Mouse (Mus musculus) forebrain, embryonic 16.5 days (tissue): ENCODE results near the gene Arrdc2. TPM values are rescaled to one million over a fixed set of nuclear protein-coding genes. Genes with fewer than 3 reads are reported as not detected.

Experiments
- ATAC-seq: fragments of 200-750 bp; cut with Nextera tagmentation; 2 replicates; pipeline ENCODE4 v1.8.0; 2017; ENCODE audit warnings: mild to moderate bottlenecking, moderate library complexity
- H3K27ac ChIP-seq: fragments of 300-500 bp; sonication (generic); 2 replicates; pipeline ENCODE4 v1.5.1; 2014; ENCODE audit warnings: low read length, control low read depth
- H3K27me3 ChIP-seq: fragments of 300-500 bp; sonication (generic); replicated peaks from 2 replicates; pipeline ENCODE4 v1.6.1; 2014; ENCODE audit warnings: low read length; ENCODE audit not compliant: control insufficient read depth, insufficient read depth
- H3K36me3 ChIP-seq: fragments of 300-500 bp; sonication (generic); 2 replicates; pipeline ENCODE4 v1.6.1; 2014; ENCODE audit not compliant: control insufficient read depth, insufficient read depth
- H3K4me1 ChIP-seq: fragments of 300-500 bp; sonication (generic); replicated peaks from 2 replicates; pipeline ENCODE4 v1.6.1; 2014; ENCODE audit warnings: low read length; ENCODE audit not compliant: control insufficient read depth, insufficient read depth
- H3K4me2 ChIP-seq: fragments of 300-500 bp; sonication (generic); 2 replicates; pipeline ENCODE4 v1.6.1; 2014; ENCODE audit warnings: mild to moderate bottlenecking, low read length, control low read depth
- H3K4me3 ChIP-seq: fragments of 300-500 bp; sonication (generic); replicated peaks from 2 replicates; pipeline ENCODE4 v1.5.1; 2014; ENCODE audit warnings: mild to moderate bottlenecking, low read length, control low read depth
- H3K9ac ChIP-seq: fragments of 300-500 bp; sonication (generic); replicated peaks from 2 replicates; pipeline ENCODE4 v1.6.1; 2014; ENCODE audit warnings: low read depth, low read length, control low read depth
- H3K9me3 ChIP-seq: fragments of 300-500 bp; sonication (generic); 2 replicates; pipeline ENCODE4 v1.6.1; 2016; ENCODE audit warnings: low read length; ENCODE audit not compliant: control insufficient read depth
- WGBS: fragments of 180-500 bp; shearing (Covaris S2); extraction: QIAGEN DNeasy Blood & Tissue Kit; methylation state at CpG from one replicate; pipeline ENCODE4 v1.1.7; 2014; 5-methylcytosine and 5-hydroxymethylcytosine counted together
- polyA plus RNA-seq: library from polyadenylated mRNA; unstranded; fragments of >200 nt; fragmentation: Nextera tagmentation; extraction: Ambion mirVana; gene quantifications from 2 replicates; pipeline ENCODE4 v1.2.1, GENCODE M21; 2015

Gene Arrdc2
- polyA plus RNA-seq, 1 experiment from 2014 or later, result 7.4 TPM

GRCm38 (mm10) chr8:70856028-70856427 lies 16.5 kb upstream of the Arrdc2 start:
- Histone ChIP-seq H3K4me3 (no peak overlapping the region), H3K27ac (no peak overlapping the region), H3K4me1 (peaks cover 13% of the 10 kb centered on the region), H3K36me3 (no peaks in the 10 kb centered on the region), H3K9me3 (no peaks in the 10 kb centered on the region), H3K9ac (no peak overlapping the region), H3K27me3 (no peaks in the 10 kb centered on the region), H3K4me2 (no peak overlapping the region)
- WGBS, result 67% methylated on average over 5 of the region's 5 CpGs
- ATAC-seq, result no peak

GRCm38 (mm10) chr8:70853863-70854262 lies 14.3 kb upstream of the Arrdc2 start:
- no peak for ATAC-seq
- peaks cover 13% of the 10 kb centered on the region for H3K4me1 ChIP-seq
- no peak overlapping the region for H3K4me2 ChIP-seq
- no peak overlapping the region for H3K4me3 ChIP-seq
- WGBS, result 85% methylated on average over 2 of the region's 2 CpGs
- no peak overlapping the region for H3K27ac ChIP-seq
- H3K36me3 ChIP-seq, result no peaks in the 10 kb centered on the region
- no peaks in the 10 kb centered on the region for H3K9me3 ChIP-seq
- no peak overlapping the region for H3K9ac ChIP-seq
- no peaks in the 10 kb centered on the region for H3K27me3 ChIP-seq

- Histone ChIP-seq H3K9ac (no peak overlapping the region), H3K27me3 (no peaks in the 10 kb centered on the region), H3K4me2 (no peak overlapping the region), H3K27ac (no peak overlapping the region), H3K4me1 (peaks cover 13% of the 10 kb centered on the region), H3K36me3 (no peaks in the 10 kb centered on the region), H3K9me3 (no peaks in the 10 kb centered on the region), H3K4me3 (no peak overlapping the region)
- ATAC-seq, result no peak
- WGBS, result 92% methylated on average over 41 of the region's 41 CpGs
Observed at GRCm38 (mm10) chr8:70852595-70853231, 13.2 kb upstream of the Arrdc2 start.

- Histone ChIP-seq H3K9me3 (no peaks in the 10 kb centered on the region), H3K36me3 (no peaks in the 10 kb centered on the region), H3K4me3 (no peak overlapping the region), H3K27me3 (no peaks in the 10 kb centered on the region), H3K27ac (no peak overlapping the region), H3K9ac (no peak overlapping the region), H3K4me1 (peaks cover 6% of the 10 kb centered on the region), H3K4me2 (no peak overlapping the region)
- no peak for ATAC-seq
- 53% methylated on average over 6 of the region's 6 CpGs for WGBS
Observed at GRCm38 (mm10) chr8:70851837-70852236, 12.3 kb upstream of the Arrdc2 start.

- 89% methylated on average over 4 of the region's 4 CpGs for WGBS
- Histone ChIP-seq H3K9ac (no peak overlapping the region), H3K4me2 (no peak overlapping the region), H3K4me3 (no peak overlapping the region), H3K27ac (no peak overlapping the region), H3K4me1 (no peaks in the 10 kb centered on the region), H3K9me3 (no peaks in the 10 kb centered on the region), H3K27me3 (no peaks in the 10 kb centered on the region), H3K36me3 (no peaks in the 10 kb centered on the region)
- no peak for ATAC-seq
Observed at GRCm38 (mm10) chr8:70850947-70851346, 11.4 kb upstream of the Arrdc2 start.

GRCm38 (mm10) chr8:70850132-70850845 lies 10.8 kb upstream of the Arrdc2 start:
- no peaks in the 10 kb centered on the region for H3K27me3 ChIP-seq
- 86% methylated on average over 7 of the region's 7 CpGs for WGBS
- no peaks in the 10 kb centered on the region for H3K9me3 ChIP-seq
- H3K36me3 ChIP-seq, result no peaks in the 10 kb centered on the region
- no peaks in the 10 kb centered on the region for H3K4me1 ChIP-seq
- H3K4me2 ChIP-seq, result no peak overlapping the region
- H3K4me3 ChIP-seq, result no peak overlapping the region
- no peak overlapping the region for H3K27ac ChIP-seq
- ATAC-seq, result no peak
- H3K9ac ChIP-seq, result no peak overlapping the region

GRCm38 (mm10) chr8:70849333-70849990 lies 9.9 kb upstream of the Arrdc2 start:
- 89% methylated on average over 3 of the region's 3 CpGs for WGBS
- Histone ChIP-seq H3K9me3 (no peaks in the 10 kb centered on the region), H3K27me3 (no peaks in the 10 kb centered on the region), H3K4me2 (no peak overlapping the region), H3K27ac (no peak overlapping the region), H3K4me3 (no peak overlapping the region), H3K36me3 (no peaks in the 10 kb centered on the region), H3K4me1 (no peaks in the 10 kb centered on the region), H3K9ac (no peak overlapping the region)
- no peak for ATAC-seq

- ATAC-seq, result no peak
- H3K36me3 ChIP-seq, result no peaks in the 10 kb centered on the region
- WGBS, result 54% methylated on average over 15 of the region's 15 CpGs
- no peak overlapping the region for H3K4me3 ChIP-seq
- no peaks in the 10 kb centered on the region for H3K4me1 ChIP-seq
- no peaks in the 10 kb centered on the region for H3K27me3 ChIP-seq
- H3K9ac ChIP-seq, result no peak overlapping the region
- H3K4me2 ChIP-seq, result no peak overlapping the region
- H3K9me3 ChIP-seq, result no peaks in the 10 kb centered on the region
- no peak overlapping the region for H3K27ac ChIP-seq
Observed at GRCm38 (mm10) chr8:70846371-70847154, 7.0 kb upstream of the Arrdc2 start.

- peaks cover 4% of the 10 kb centered on the region; the same call in 1 of the 2 replicates for H3K4me1 ChIP-seq
- no peaks in the 10 kb centered on the region for H3K27me3 ChIP-seq
- WGBS, result 46% methylated on average over 5 of the region's 5 CpGs
Observed at GRCm38 (mm10) chr8:70845108-70845507, 5.6 kb upstream of the Arrdc2 start.

More at GRCm38 (mm10) chr8:70845108-70845507, 5.6 kb upstream of the Arrdc2 start:
- ATAC-seq, result no peak
- Histone ChIP-seq H3K4me2 (no peak overlapping the region), H3K36me3 (no peaks in the 10 kb centered on the region), H3K9ac (no peak overlapping the region), H3K9me3 (no peaks in the 10 kb centered on the region), H3K27ac (no peak overlapping the region), H3K4me3 (no peak overlapping the region)
